Mouse (Mus musculus) gonadal fat pad, adult 2 months (tissue): ENCODE data around the gene Klhl31. TPM values are rescaled to one million over a fixed set of nuclear protein-coding genes. Genes with fewer than 3 reads are reported as not detected.

ENCODE experiments used
- DNase-seq: peaks from one replicate; pipeline ENCODE4 v3.0.0-alpha.2; 2012; ENCODE audit warnings: low read depth
- polyA plus RNA-seq: library from polyadenylated mRNA; depleted of rRNA; stranded (reverse); fragments of >200 nt; gene quantifications from 2 replicates; pipeline ENCODE4 v1.2.3, GENCODE M21; 2012

Klhl31 gene
- polyA plus RNA-seq, 1 experiment: 0.18 TPM

DNA sequence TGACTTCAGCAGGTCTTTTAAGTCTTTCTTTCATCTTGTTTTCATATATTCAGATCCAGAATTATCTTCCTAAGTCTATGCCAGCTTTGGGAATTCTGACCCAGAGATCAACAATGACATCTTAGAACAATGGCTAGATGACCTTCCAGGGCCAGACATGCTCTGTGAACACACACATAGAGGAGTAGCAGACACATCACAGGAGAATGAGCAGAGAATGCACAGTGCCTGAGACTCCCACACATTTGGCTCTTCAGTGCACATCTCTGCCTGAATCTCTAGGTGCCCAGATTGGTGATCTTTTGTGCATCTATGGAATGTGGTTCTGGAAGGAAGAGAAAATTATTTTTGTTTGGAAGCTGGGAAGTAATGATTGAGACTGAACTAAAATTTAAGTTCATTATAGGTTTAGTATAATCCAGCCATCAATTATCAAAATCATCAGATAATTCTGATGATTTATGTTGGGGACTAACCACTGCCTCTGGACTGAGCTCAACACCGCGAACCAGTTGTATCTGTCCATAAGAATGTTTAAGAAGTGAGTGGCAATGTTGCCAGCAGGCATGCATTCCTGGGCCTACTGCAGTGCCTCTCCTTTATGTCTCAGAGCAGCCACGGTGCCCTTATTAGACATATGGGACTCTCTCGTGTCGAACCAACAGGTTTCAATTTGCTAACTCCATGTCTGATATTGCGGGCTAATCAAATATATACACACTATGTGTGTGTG lies 12.8 kb upstream of the Klhl31 start:
- DNase-seq: no peak

DNA sequence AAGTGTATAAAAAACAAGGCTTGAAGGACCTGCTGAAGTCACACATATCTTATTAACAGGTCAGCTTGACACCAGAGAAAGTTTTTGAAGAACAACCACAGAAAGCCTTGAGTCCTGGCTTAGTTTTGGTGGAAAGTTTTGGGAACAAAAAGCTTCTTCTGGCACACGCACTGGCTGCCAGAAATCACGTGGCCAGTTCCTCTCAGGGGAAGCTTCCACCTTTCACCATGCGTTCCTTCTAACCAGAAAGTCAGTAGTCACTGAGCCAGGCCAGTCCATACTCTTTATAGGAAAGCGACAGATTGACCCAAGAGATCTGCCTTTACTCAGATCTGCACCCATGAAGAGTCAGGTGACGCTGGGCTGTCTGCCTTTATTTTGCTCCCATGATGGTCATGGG lies 12.1 kb upstream of the Klhl31 start:
- DNase-seq: no peak

DNA sequence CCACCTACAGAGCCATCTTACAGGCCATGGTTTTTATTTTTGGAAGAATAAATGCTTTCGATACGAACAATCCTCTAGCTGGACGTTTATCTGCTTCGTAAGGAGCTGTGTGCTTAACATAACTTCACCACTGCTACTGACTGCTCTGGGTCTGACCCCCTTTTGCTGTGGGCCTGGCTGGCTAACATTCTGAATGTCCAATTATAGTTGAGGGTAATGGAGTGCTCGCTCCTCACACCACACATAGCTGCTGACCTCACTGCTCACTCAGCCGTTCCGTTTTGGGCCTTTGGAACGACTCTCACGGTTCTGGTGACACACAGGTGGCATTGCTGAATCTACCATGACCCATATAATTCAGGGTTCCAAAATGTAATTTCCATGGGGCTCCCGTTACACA lies 7.6 kb upstream of the Klhl31 start:
- DNase-seq: no peak

DNA sequence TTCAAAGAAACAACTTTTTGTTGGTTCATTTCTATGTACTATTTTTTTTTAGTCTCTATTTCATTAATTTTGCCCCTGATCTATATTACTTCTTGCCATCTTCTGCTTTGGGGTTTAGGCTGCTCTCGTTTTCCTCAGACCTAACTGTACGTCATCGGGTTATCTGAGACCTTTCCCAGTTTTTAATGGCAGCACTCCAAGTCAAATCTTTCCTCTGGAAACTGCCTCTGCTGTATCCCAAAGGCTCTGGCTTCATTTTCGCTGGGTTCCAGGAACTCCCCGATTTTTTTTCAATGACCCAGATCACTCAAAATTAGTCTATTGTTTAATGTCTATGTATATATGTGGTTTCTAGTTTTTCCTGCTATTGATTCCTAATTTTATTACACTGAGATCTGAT lies 6.6 kb upstream of the Klhl31 start:
- DNase-seq: no peak

DNA sequence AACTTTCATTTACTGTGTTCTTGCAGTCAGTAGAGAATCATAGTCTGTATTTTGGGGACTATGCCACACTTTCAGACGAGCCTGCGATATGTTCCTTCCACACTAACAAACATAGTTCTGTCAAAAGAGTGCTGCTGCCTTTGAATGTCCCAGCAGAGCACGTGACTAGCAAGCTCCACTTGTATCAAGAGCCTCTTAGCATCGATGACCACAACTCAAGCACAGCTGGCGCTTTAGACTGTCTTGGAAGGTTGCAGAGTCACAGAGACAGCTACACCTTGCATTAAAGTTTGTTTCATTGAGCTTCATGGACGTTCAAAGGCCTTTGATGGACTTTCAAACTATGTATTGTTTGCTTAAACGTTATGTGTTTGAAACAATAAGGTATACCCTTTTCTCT lies 5.5 kb upstream of the Klhl31 start:
- DNase-seq: no peak

DNA sequence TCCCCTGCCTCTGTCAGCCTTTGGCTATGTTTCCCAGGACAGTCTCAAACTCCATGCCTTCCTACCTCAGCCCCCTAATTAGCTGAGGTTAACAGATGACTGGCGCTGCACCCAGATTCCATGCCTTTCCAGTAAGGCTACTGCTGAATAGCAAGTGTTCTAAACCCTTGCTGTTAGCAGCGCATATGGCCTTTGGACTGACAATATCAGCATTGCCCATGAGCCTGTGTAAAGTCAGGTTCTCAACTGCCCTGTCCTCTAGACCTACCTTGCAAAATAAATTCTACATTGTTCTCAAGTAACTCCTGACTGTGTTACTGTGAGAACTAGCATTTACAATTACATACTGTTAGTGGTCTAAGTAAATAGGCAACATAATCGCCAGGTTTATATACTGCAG lies 3.9 kb upstream of the Klhl31 start:
- DNase-seq: no peak

DNA sequence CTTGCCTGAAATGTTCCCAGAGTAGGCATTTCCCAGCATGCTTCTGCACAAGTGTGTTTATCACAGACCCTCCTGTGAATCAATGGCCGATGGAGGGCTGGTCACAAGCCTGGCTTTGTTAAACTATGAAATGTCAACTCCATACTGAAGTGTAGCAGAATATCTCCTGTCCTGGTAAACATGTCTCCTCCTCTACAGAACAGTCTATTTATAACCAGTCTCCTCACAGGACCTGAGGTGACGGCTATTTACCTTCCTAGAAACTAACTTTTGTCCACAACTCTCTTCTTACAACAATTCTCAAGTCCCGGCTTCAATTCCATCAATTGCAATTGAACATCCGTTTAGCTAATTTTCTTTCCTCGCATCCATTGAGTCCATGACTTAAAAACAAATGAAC lies 297 bp upstream of the Klhl31 start:
- no peak for DNase-seq

DNA sequence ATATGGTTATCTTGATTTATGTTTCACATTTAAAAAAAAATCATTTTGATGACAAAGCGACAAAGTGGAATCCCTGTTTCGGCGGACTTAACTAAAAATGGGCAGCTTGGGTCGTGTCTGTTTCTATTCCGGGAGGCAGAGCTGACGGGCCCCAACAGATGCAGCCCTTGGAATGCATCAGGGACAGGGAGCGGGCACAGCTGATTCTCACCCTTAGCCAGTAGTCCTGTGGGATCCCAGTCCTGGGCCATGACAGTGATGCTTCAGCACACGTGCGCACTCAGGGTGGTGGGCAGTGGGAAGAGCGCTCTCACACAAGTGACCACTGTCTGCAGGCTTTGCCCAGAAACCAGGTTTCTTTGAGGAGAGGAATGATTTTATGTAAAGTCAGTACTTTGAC lies 1.1 kb downstream of the Klhl31 start:
- no peak for DNase-seq

DNA sequence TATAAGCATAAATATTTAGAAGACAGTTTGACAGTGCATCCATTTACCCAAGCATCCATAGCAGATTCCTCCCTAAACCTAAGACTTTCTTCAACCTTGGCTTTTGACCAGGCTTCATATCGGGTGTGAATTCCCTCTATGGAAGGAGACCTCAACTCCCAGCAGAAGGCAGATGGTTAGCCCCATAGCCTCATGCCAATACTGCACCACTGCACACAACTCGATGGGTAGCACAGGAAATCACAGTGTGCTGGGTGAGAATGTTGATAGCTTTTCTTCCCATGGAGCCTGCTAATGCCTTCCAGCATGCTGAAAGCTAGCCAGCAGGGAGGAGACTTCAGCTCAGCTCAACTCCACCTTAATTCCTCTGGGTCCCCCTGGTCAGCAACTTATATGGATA lies 8.9 kb downstream of the Klhl31 start:
- DNase-seq: no peak

DNA sequence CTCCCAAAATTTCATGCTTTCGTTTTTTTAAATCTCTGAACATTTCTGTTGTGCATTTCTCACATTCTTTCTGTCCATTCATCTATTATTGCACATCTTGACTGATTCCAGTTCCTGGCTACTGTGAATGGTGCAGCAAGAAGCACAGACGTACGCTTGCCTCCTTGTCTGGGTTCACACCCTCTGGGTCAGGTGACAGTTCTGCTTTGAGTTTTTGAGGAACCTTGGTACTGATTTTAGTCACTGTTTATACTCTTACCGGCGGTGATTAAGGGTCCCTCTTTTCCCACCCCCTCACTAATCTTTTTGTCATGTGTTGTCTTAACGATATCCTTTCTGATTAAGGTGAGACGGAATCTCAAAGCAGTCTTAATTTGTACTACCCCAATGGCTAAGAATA lies 15.5 kb downstream of the Klhl31 start:
- DNase-seq: no peak

DNA sequence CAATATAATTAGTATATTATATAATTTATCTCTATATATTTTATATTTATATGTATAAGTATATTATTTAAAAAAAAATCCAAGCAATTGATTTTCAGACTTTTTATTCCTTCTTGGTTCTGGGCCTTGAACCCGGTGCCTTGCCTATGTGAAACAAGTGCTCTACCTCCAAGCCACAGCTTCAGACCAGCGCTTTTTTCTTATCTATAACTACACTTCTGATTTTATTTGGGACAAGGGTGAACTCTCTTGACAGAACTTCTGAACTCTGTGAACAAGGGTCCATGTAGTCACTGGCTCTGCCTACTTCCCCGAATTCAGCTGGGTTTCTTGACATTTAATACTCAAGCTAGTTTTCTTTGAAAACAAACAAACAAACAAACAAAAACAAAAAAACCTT lies 17.6 kb downstream of the Klhl31 start:
- no peak for DNase-seq

DNA sequence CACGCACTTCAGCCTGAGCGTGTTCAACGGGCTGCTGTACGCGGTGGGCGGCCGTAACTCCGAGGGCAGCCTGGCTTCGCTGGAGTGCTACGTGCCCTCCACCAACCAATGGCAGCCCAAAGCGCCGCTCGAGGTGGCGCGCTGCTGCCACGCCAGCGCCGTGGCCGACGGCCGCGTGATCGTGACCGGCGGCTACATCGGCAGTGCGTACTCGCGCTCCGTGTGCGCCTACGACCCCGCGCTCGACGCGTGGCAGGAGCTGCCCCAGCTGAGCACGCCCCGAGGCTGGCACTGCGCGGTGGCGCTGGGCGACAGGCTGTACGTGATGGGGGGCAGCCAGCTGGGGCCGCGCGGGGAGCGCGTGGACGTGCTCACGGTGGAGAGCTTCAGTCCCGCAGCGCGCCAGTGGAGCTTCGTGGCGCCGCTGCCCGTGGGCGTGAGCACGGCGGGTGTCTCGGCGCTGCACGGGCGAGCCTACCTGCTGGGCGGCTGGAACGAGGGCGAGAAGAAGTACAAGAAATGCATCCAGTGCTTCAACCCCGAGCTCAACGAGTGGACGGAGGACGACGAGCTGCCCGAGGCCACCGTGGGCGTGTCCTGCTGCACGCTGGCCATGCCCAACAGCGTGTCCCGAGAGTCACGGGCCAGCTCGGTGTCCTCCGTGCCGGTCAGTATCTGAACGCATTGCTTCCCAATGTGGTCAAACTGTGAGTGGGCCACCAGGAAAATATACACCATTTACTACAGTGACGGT lies 19.1 kb downstream of the Klhl31 start:
- DNase-seq: no peak

DNA sequence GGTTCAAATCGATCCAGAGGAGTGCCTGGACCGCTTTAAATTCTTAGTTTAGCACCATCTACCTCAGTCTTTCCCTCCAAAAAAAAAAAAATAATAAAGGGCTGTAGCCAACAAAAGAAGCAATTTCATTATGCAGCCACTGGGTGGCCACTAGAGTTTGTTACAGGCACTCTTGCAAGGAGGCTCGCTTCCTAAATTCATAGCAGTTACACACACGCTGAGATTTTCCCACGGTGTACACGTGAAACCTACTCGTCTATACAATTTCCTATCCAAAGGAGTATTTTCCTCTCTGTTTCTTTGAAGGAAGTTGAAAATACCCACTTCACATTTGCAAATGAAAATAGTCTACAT lies 19.6 kb downstream of the Klhl31 start:
- no peak for DNase-seq

DNA sequence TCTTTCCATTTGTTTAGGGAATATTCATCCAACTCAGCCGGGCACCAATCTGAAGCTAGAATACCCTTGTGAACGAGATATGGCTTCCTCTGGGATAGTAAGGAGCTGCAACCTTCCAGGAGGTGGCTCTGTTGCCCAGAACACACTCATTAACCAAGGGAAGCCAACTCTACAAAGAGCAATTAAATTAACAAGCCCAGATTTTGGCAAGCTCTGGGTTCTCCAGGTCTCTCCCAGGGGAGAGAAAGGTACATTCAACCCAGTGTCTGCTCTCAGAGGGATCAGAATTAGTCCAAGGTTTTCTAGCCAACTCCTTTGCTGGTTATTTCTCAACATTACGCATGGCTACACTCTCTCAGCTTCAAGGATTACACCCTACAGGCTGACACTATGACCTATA lies 26.6 kb downstream of the Klhl31 start:
- DNase-seq: peak; percentile 87

DNA sequence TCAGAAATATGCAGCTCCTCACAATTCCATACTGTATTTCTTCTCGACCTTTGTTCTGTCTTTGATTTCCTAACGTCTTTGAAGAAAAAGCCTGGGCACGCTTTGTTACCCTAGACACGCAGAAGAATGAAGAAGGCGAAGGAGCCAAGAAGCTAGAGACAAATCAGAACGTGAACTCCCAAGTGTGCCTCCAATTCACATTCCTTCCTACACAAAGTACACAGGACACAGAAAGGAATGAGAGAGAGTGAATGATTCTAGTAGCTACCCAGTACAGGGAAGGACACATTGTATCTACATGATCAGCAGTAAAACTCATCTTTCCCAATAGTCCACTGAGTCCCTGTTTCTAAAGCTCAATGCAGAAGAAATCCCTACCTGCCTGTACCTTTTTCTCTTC lies 33.8 kb downstream of the Klhl31 start:
- DNase-seq: peak; percentile 75

DNA sequence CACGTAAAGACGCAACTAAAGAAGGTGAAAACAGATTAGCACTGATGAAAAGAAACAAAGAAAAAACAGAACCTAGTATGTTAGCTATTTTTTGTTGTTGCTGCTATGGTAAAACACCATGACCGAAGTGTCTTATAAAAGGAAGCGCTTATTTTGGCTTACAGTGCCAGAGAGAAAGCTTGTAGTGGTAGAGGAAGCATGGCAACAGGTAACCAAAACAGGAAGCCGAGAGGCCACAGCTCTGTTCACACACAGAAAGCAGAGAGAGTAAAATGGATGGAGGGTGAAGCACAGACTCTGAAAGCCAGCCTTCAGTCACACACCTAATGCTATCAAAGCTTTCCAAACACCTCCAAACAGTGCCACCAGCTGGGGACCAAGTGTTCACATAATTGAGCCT lies 34.7 kb downstream of the Klhl31 start:
- DNase-seq: no peak

DNA sequence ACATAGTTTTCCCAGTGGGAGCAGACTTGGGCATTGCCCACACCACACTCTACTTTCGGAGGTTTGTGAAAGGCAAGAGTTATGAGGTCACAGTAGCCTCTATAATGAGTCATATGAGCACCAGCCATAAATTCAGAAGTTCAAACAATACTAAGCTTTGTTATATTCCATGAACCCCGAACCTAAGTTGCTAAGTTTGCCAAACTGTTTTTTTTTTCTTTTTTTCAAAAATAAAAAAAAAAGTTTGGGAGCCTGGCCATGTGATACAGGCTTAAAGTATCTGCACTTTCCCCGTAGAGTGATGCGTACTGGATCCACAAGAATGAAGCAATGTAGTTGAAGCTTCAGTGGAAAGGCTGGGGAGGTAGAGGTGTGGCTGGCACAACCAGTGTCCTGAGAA lies 36.9 kb downstream of the Klhl31 start:
- no peak for DNase-seq

DNA sequence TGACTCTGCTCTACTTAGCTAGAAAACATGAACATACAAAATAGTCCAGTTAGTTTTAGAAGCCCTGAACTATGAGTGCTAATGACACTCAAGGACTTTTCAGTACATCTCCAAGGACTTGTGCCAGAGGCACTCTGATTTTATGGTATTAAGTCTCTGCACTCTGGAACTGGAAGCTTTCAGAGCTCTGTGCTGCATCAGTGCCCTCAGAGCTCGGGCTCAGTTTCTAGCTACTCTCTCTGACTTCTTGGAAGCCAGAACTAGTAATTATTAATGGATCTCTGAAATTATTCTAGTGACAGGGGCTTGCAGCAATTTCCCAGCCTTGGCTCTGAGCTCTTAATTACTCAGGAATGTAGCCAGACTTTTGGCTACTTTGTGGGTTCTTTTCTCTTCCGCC lies 37.7 kb downstream of the Klhl31 start:
- DNase-seq: no peak

DNA sequence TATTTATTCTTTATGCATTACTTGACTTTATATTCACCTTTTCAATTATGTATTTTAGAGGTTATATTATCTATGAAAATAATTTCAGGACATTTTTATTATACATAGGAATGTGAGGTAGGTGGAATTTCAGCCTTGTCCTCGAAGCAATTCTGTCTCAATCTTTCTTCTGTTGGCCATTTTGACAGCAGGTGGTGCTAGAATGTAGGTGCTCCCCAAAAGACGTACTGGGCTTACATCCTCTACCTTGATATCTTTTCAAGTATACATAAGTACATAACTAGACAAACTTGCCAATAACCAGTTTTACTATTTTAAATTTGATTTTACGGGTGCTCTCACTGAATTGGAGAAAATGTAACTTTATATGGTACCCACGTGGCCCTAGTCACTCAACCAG lies 48.6 kb downstream of the Klhl31 start:
- no peak for DNase-seq

DNA sequence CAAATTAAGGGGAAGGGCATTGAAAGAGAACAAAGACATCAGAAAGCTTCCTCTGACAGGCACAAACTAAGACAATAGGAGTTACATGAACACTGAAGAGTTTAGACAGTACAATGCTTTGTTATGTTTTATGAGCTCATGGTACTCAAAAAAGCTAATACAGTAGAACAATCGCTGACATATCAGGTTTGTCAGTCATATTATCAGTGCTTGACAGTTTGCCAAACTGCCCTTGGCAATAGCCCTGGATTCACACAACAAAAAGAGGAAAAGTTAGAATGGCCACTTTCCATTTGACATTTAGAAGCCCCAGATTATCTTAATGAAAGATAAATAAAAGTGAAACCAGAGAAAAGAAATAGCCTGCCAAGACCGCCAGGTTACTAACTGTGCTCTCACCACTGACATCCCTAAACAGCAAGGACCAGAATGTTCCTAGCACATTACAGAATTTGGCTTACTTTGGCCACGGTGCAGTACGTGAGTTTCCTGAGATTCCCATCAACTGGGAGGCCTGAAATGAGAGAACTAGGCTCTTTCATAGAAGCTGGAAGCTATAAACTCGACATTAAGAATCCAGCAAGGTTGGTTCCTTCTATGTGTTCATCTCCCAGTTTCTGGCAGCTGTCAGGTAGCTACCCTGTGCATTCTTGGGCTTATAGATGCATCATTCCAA lies 49.7 kb downstream of the Klhl31 start:
- no peak for DNase-seq

DNA sequence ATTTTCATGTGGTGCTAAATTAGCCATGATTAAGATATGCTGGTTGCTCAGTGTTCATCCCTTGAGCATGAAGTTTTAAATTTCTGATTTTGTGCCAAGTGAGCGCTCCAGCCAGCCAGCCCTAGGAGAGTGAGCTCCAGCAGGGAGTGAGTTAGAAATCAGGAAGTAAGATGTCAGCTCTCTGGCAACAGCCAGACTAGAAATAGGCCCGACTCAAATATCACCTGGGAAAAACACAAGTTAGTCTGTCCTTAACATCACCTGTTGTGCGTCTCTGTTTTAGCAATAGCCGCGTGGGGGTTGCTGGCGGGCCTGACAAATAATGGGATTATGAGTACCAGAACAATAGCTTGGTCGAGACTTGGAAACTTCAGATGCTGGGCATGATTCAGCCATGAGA lies 56.4 kb downstream of the Klhl31 start:
- no peak for DNase-seq

DNA sequence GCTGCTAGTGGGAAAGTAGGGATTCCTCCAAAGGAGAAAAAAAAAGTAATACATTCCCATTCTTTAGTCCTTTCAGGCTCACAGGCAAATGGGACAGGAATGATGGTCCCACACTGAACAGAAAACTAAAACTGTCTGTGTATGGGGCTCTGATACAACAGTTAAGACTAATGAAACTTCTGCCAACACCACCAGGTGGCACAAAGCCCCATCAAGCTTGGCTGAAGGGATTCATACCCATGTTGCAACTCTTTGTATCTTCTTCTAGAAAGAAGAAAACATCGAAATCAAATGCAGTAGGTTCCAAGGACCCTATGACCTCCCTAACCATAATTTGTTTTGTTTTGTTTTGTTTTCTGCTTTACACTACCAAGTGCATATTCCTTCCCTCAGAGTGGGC lies 57.1 kb downstream of the Klhl31 start:
- no peak for DNase-seq

DNA sequence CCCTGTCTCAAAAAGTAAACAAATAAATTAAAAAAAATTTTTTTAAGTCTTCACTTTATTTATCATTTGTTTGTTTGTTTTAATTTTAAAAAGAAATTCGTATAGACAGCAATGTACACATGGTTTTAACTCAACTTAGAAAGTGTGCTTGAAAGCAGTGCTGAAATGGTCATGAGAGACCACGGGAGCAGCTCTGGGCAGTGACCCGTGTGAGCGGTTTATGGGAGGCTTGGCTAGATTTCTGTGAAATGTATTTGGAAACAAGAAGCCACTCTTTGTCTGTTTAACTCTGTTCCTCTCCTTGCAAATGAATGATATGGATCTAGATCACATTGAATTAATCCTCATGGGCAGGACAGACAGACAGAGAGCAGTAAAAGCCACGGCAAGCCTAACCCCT lies 59.3 kb downstream of the Klhl31 start:
- DNase-seq: no peak
